Mouse (Mus musculus) kidney, postnatal 25 days (tissue): ENCODE measurements around the gene Serpina3f.
A peak's percentile ranks its signal among the peaks of the same experiment; 100 is the strongest.
"Not testable (repeated sequence)": the region's sequence is repeated elsewhere in the genome, so short reads cannot be mapped to it uniquely, and the experiment has no call there.

ENCODE experiments used
- DNase-seq, 2 experiments: peaks; one replicate each; pipeline ENCODE4 v3.0.0; 2021; ENCODE audit warnings: mixed read lengths in 2 of 2

Gene Serpina3f

GRCm38 (mm10) chr12:104214445-104214753, at the start of gene Serpina3f:
Gene Serpina3f, plus strand, starts transcription at chr12:104214544.
- no peak for DNase-seq

GRCm38 (mm10) chr12:104174747-104175146, 39.6 kb upstream of the Serpina3f start:
- peak; percentile 37 to 41 for DNase-seq

GRCm38 (mm10) chr12:104175636-104176035, 38.7 kb upstream of the Serpina3f start:
- DNase-seq = no peak

- peak; percentile 18 to 36 for DNase-seq
These were observed 35.8 kb upstream of the Serpina3f start for GRCm38 (mm10) chr12:104178577-104178976.

GRCm38 (mm10) chr12:104178987-104179386, 35.4 kb upstream of the Serpina3f start:
- DNase-seq = no peak

- no peak for DNase-seq
These were observed 29.3 kb upstream of the Serpina3f start for GRCm38 (mm10) chr12:104185046-104185445.

- no peak for DNase-seq
These were observed 28.2 kb upstream of the Serpina3f start for GRCm38 (mm10) chr12:104186041-104186581.

GRCm38 (mm10) chr12:104189246-104189645, 25.1 kb upstream of the Serpina3f start:
- no peak for DNase-seq

GRCm38 (mm10) chr12:104190852-104191251, 23.5 kb upstream of the Serpina3f start:
- no peak for DNase-seq

- no peak for DNase-seq
These were observed 5.2 kb upstream of the Serpina3f start for GRCm38 (mm10) chr12:104209149-104209548.

- no peak for DNase-seq
These were observed 4.5 kb upstream of the Serpina3f start for GRCm38 (mm10) chr12:104209802-104210201.

GRCm38 (mm10) chr12:104213689-104214444, 477 bp upstream of the Serpina3f start:
- DNase-seq = no peak

- DNase-seq = no peak
These were observed 905 bp downstream of the Serpina3f start for GRCm38 (mm10) chr12:104215249-104215648.

- no peak for DNase-seq
These were observed 7.3 kb downstream of the Serpina3f start for GRCm38 (mm10) chr12:104221616-104222015.

- no peak for DNase-seq
These were observed 9.3 kb downstream of the Serpina3f start for GRCm38 (mm10) chr12:104223690-104224089.

GRCm38 (mm10) chr12:104224598-104225300, 10.4 kb downstream of the Serpina3f start:
- no peak for DNase-seq

- no peak for DNase-seq
These were observed 16.4 kb downstream of the Serpina3f start for GRCm38 (mm10) chr12:104230762-104231161.

GRCm38 (mm10) chr12:104235915-104236314, 21.6 kb downstream of the Serpina3f start, which contains the start of gene Serpina3g:
Gene Serpina3g, plus strand, starts transcription at chr12:104236245.
- DNase-seq = no peak

GRCm38 (mm10) chr12:104238048-104238447, 23.7 kb downstream of the Serpina3f start:
- not testable (repeated sequence) for DNase-seq

- no peak for DNase-seq
These were observed 29.0 kb downstream of the Serpina3f start for GRCm38 (mm10) chr12:104243307-104243706.

GRCm38 (mm10) chr12:104245092-104245491, 30.7 kb downstream of the Serpina3f start:
- DNase-seq = peak in 1 of 2 experiments; percentile 5

- no peak for DNase-seq
These were observed 31.3 kb downstream of the Serpina3f start for GRCm38 (mm10) chr12:104245595-104245994.

- DNase-seq = no peak
These were observed 33.2 kb downstream of the Serpina3f start for GRCm38 (mm10) chr12:104247553-104248002.

GRCm38 (mm10) chr12:104248231-104248630, 33.9 kb downstream of the Serpina3f start:
- DNase-seq = no peak
